Mouse (Mus musculus) midbrain, embryonic 11.5 days (tissue): ENCODE measurements at regions not wholly inside any gene's neighbourhood (a gene's known extent, or its start where the extent isn't known, plus 50 kb on each side); places are given as distances from the start of the nearest gene placed in this dataset.

ENCODE experiments used
- ATAC-seq: fragments of 200-750 bp; cut with Nextera tagmentation; 2 replicates; pipeline ENCODE4 v1.8.0; 2017; ENCODE audit warnings: moderate TSS enrichment, moderate library complexity; ENCODE audit not compliant: low FRiP score
- DNase-seq: peaks from one replicate; pipeline ENCODE4 v3.0.0; 2015; ENCODE audit warnings: low spot score; ENCODE audit errors: missing footprints
- H3K27ac ChIP-seq: fragments of 300-500 bp; sonication (generic); 2 replicates; pipeline ENCODE4 v1.5.1; 2014; ENCODE audit warnings: low read depth, low read length
- H3K27me3 ChIP-seq: fragments of 300-500 bp; sonication (generic); 2 replicates; pipeline ENCODE4 v1.6.1; 2014; ENCODE audit warnings: mild to moderate bottlenecking, low read length, moderate library complexity, mixed read lengths; ENCODE audit not compliant: control insufficient read depth, insufficient read depth
- H3K36me3 ChIP-seq: fragments of 300-500 bp; sonication (generic); 2 replicates; pipeline ENCODE4 v1.6.1; 2014; ENCODE audit warnings: mild to moderate bottlenecking, low read length, moderate library complexity, mixed read lengths; ENCODE audit not compliant: control insufficient read depth, insufficient read depth
- H3K4me1 ChIP-seq: fragments of 300-500 bp; sonication (generic); 2 replicates; pipeline ENCODE4 v1.6.1; 2014; ENCODE audit warnings: low read length; ENCODE audit not compliant: control insufficient read depth, insufficient read depth
- H3K4me2 ChIP-seq: fragments of 300-500 bp; sonication (generic); 2 replicates; pipeline ENCODE4 v1.6.1; 2014; ENCODE audit warnings: mild to moderate bottlenecking, moderate library complexity
- H3K4me3 ChIP-seq: fragments of 300-500 bp; sonication (generic); 2 replicates; pipeline ENCODE4 v1.5.1; 2014; ENCODE audit warnings: low read depth, low read length
- H3K9ac ChIP-seq: fragments of 300-500 bp; sonication (generic); 2 replicates; pipeline ENCODE4 v1.6.1; 2014; ENCODE audit warnings: low read length
- H3K9me3 ChIP-seq: fragments of 300-500 bp; sonication (generic); 2 replicates; pipeline ENCODE4 v1.6.1; 2016; ENCODE audit warnings: low read length; ENCODE audit not compliant: control insufficient read depth
- WGBS: fragments of 180-500 bp; shearing (Covaris S2); extraction: QIAGEN DNeasy Blood & Tissue Kit; methylation state at CpG from one replicate; pipeline ENCODE4 v1.1.7; 2014; 5-methylcytosine and 5-hydroxymethylcytosine counted together

DNA sequence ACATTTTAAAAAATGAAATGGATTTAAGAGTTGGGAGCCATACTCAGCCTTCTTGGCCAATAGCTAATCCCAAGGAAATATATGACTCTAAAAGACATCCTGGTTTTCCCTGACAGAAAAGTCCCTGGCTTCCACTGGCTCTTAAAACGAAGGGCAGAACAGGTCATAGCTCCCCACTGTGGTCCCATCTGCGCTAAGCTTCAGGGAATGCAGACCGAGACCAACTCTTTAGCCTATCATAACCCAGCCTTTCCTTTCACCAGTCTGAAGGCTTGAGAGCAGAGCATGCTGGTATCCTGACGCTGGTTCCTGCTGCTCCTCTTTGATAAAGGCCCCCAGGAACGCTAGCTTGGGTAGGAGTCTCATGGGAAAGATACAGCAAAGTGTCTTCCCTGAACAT lies 214.8 kb downstream of the Etaa1 start:
- ATAC-seq (no peak), DNase-seq (no peak)
- no peaks in the 10 kb centered on the region for H3K4me1 ChIP-seq
- no peak overlapping the region for H3K27ac ChIP-seq
- no peak overlapping the region for H3K4me2 ChIP-seq
- H3K9me3 ChIP-seq = no peaks in the 10 kb centered on the region
- no peak overlapping the region for H3K9ac ChIP-seq
- no peak overlapping the region for H3K4me3 ChIP-seq
- H3K36me3 ChIP-seq = no peaks in the 10 kb centered on the region
- no peaks in the 10 kb centered on the region for H3K27me3 ChIP-seq
- 43% methylated on average over 5 of the region's 5 CpGs for WGBS

GRCm38 (mm10) chr11:17743821-17744220 lies 209.9 kb downstream of the Etaa1 start:
- H3K4me1 ChIP-seq = no peaks in the 10 kb centered on the region
- H3K27ac ChIP-seq = no peak overlapping the region
- WGBS = 98% methylated on average over 1 of the region's 1 CpGs
- no peak for DNase-seq
- H3K27me3 ChIP-seq = no peaks in the 10 kb centered on the region
- H3K9ac ChIP-seq = no peak overlapping the region
- H3K36me3 ChIP-seq = no peaks in the 10 kb centered on the region
- no peaks in the 10 kb centered on the region for H3K9me3 ChIP-seq
- no peak overlapping the region for H3K4me2 ChIP-seq
- no peak for ATAC-seq
- H3K4me3 ChIP-seq = no peak overlapping the region

DNA sequence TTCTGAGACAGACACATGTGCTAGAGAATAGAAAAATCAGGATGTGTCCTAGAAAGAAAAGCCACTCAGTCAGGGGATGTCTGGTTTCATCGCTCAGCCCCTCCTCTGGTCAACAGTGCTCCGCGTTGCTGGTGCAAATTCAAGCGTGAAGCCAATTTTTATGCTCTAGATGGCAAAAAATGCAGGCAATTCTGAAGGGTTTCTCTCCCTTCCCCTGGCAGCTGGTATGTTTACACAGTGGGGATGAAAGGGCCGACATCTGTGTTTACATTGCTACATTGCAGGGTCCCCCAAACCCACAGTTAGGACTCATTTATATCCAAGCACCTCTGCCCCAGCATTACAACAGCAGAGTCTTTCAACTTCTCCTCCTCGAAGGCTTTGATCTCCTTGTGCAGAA lies 203.3 kb downstream of the Etaa1 start:
- no peak overlapping the region for H3K4me3 ChIP-seq
- no peak overlapping the region for H3K4me2 ChIP-seq
- DNase-seq (no peak), ATAC-seq (peak; percentile 92)
- WGBS = 35% methylated on average over 6 of the region's 6 CpGs
- H3K4me1 ChIP-seq = peaks cover 5% of the 10 kb centered on the region
- H3K9ac ChIP-seq = no peak overlapping the region
- H3K9me3 ChIP-seq = no peaks in the 10 kb centered on the region
- no peaks in the 10 kb centered on the region for H3K36me3 ChIP-seq
- H3K27me3 ChIP-seq = no peaks in the 10 kb centered on the region
- no peak overlapping the region for H3K27ac ChIP-seq

- no peak overlapping the region for H3K4me3 ChIP-seq
- no peaks in the 10 kb centered on the region for H3K36me3 ChIP-seq
- no peak overlapping the region for H3K4me2 ChIP-seq
- no peak overlapping the region for H3K9ac ChIP-seq
- H3K4me1 ChIP-seq = no peaks in the 10 kb centered on the region
- 70% methylated on average over 2 of the region's 2 CpGs for WGBS
- no peaks in the 10 kb centered on the region for H3K27me3 ChIP-seq
- H3K27ac ChIP-seq = no peak overlapping the region
- DNase-seq (no peak), ATAC-seq (no peak)
- H3K9me3 ChIP-seq = no peaks in the 10 kb centered on the region
These were observed 194.5 kb downstream of the Etaa1 start for GRCm38 (mm10) chr11:17759224-17759623.

DNA sequence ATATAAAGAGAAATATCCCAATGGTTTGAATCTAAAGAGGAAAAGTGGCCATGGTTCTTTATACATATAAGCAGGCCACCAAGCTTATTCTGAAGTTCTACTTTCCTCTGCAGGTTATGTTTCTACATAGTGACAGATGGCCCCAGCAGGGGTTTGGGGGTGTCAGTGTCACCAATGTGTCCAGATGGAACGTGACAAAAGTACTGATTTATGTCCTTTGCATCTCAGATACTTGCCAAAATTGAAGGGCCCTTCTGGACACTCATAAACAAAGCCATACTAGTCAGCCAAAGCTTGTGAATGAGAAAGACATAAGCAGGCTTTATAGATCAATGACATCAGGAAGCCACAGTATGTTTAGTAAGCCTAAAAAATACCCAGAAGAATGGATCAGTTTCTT lies 190.3 kb downstream of the Etaa1 start:
- DNase-seq (no peak), ATAC-seq (no peak)
- 43% methylated on average over 1 of the region's 1 CpGs for WGBS
- no peak overlapping the region for H3K4me2 ChIP-seq
- no peaks in the 10 kb centered on the region for H3K27me3 ChIP-seq
- H3K36me3 ChIP-seq = no peaks in the 10 kb centered on the region
- H3K4me1 ChIP-seq = no peaks in the 10 kb centered on the region
- no peaks in the 10 kb centered on the region for H3K9me3 ChIP-seq
- H3K9ac ChIP-seq = no peak overlapping the region
- H3K4me3 ChIP-seq = no peak overlapping the region
- H3K27ac ChIP-seq = no peak overlapping the region

- Histone ChIP-seq H3K4me1 (no peaks in the 10 kb centered on the region), H3K9me3 (no peaks in the 10 kb centered on the region), H3K27ac (no peak overlapping the region), H3K36me3 (no peaks in the 10 kb centered on the region), H3K4me3 (no peak overlapping the region), H3K4me2 (no peak overlapping the region), H3K9ac (no peak overlapping the region), H3K27me3 (no peaks in the 10 kb centered on the region)
- DNase-seq = no peak
- ATAC-seq = no peak
These were observed 189.5 kb downstream of the Etaa1 start for GRCm38 (mm10) chr11:17764146-17764545.

DNA sequence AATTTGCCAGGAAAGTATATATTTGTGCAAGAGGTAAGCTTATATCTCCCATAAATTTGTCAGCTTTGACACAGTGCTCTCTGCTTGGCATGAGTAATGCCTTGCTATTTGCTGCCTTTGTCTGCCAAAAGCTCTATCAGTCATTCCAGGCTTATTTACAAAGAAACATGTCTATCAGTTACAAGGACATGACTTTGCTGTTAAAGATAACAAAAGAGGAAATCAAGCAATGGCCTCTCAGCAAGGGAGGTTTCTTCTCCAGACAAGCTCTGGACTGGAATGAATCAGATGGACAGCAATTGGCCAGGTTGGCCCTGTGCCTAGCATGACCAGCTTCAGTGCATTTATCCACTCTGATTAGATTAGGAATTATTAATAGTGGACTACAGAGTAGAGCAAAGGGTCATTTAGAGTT lies 185.3 kb downstream of the Etaa1 start:
- Histone ChIP-seq H3K4me2 (no peak overlapping the region), H3K36me3 (no peaks in the 10 kb centered on the region), H3K9me3 (no peaks in the 10 kb centered on the region), H3K4me1 (no peaks in the 10 kb centered on the region), H3K27ac (no peak overlapping the region), H3K9ac (no peak overlapping the region), H3K27me3 (no peaks in the 10 kb centered on the region), H3K4me3 (no peak overlapping the region)
- ATAC-seq = no peak
- DNase-seq = no peak

DNA sequence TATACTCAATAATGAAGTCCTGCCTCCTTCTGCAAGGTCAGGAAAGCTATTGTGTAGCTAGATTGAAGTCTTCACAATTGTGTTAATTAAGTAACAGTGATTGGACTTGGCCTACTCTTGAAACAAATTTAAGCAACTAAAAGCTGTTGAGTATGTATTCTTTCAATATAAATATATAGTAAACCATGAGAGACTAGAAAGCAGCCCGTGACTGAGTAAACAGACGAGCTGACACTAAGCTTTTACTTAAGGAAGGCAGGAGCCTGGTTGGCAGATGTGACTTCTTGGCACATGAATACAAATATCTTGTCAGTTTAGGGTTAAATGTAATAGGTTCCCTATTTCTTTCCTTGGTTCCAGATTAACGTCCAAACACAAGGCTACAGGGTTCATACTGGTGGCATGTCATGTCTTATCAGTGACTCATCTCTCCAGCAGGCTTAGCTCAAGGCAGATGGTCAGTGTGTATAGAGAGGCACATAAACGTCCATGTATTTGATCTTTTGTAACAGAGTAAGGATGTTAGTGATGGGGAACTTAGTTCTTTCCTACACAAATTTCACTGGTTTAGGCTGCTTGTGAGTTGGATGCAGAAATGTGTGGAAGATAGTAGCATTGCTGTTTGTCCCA lies 184.7 kb downstream of the Etaa1 start:
- no peaks in the 10 kb centered on the region for H3K9me3 ChIP-seq
- H3K27me3 ChIP-seq = no peaks in the 10 kb centered on the region
- no peak overlapping the region for H3K4me2 ChIP-seq
- H3K4me3 ChIP-seq = no peak overlapping the region
- no peaks in the 10 kb centered on the region for H3K36me3 ChIP-seq
- 79% methylated on average over 4 of the region's 4 CpGs for WGBS
- no peak overlapping the region for H3K27ac ChIP-seq
- DNase-seq (no peak), ATAC-seq (no peak)
- no peak overlapping the region for H3K9ac ChIP-seq
- H3K4me1 ChIP-seq = no peaks in the 10 kb centered on the region

- no peaks in the 10 kb centered on the region for H3K27me3 ChIP-seq
- peak; percentile 38; the same call in 1 of the 2 replicates for ATAC-seq
These were observed 156.0 kb downstream of the Etaa1 start for GRCm38 (mm10) chr11:17797632-17798031.

DNA sequence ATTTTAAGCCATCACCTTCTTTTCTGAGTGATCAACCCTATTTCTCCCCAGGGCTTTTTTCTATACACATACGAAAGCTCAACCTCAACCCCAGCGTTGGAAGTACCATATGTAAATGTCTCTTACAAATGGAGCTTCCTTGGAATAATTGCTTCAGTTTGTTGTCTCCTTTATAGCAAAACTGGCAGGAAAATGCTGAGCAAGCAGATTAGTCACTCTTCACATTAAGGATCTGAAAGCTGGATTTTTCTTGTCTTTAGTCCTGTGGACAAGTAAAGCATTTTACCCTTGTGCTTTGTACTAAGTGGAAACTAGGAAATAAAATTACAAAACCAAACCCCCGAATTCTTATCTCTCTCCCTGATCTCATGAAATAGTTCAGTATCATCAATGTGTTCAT lies 145.8 kb downstream of the Etaa1 start:
- no peak overlapping the region for H3K4me3 ChIP-seq
- ATAC-seq = no peak
- H3K36me3 ChIP-seq = no peaks in the 10 kb centered on the region
- H3K27me3 ChIP-seq = no peaks in the 10 kb centered on the region
- WGBS = 81% methylated on average over 3 of the region's 3 CpGs
- no peak overlapping the region for H3K9ac ChIP-seq
- H3K4me2 ChIP-seq = no peak overlapping the region
- no peak for DNase-seq
- H3K27ac ChIP-seq = no peak overlapping the region
- H3K4me1 ChIP-seq = no peaks in the 10 kb centered on the region
- H3K9me3 ChIP-seq = no peaks in the 10 kb centered on the region

More at GRCm38 (mm10) chr11:17797632-17798031, 156.0 kb downstream of the Etaa1 start:
- Histone ChIP-seq H3K27ac (no peak overlapping the region), H3K9ac (no peak overlapping the region), H3K9me3 (no peaks in the 10 kb centered on the region), H3K4me2 (no peak overlapping the region), H3K4me1 (no peaks in the 10 kb centered on the region), H3K4me3 (no peak overlapping the region), H3K36me3 (no peaks in the 10 kb centered on the region)
- no peak for DNase-seq
